8 mouse cellular contexts compared by ENCODE assay signal in the genomic region with DNA sequence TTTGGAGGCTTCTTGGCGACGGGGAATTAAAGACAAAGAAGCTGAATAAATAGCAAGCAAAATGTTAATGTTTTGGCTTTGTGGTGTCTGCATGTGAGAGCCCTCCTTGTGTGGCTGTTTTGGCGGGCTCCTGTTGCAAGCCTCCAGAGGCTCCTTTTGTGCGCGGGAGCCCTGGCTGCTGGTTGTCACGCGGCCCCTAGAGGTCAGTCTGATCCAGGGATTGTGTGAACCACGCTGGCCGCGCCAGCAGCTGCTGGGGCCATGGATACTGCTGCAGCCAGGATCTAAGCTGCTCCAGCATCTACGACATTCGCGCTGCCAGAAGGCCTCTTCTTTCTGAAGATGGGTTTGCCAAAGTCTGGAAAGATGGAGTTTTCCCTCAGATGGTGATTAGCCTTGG.
DNase-seq lines count a peak whose midpoint lies in the region; ATAC-seq and TF ChIP-seq lines count a peak whose summit lies in the region.

No protein-coding gene starts in this region.

- TF ChIP-seq CTCF in kidney, adult 2 months (conservative IDR thresholded peaks at IDR 0.05; ENCODE audit: insufficient read depth, insufficient read length, low read depth, low read length), result no peak

- ATAC-seq in kidney, embryonic 16.5 days (ENCODE audit: low FRiP score, low TSS enrichment), result no peak
- ATAC-seq in forebrain, embryonic 13.5 days, result peak; percentile 87
- ATAC-seq in midbrain, embryonic 14.5 days (ENCODE audit: low FRiP score, low TSS enrichment), result no peak
- no peak for ATAC-seq in granulocyte monocyte progenitor cell, adult 5-6 weeks (replicated peaks; ENCODE audit: poor library complexity, severe bottlenecking)

- H3K4me2 ChIP-seq in kidney, embryonic 16.5 days (replicated peaks; ENCODE audit: low read depth, low read length), result no peak overlapping the region
- H3K4me2 ChIP-seq in forebrain, embryonic 13.5 days, result no peak overlapping the region
- H3K4me2 ChIP-seq in midbrain, embryonic 14.5 days (ENCODE audit: low read length), result no peak overlapping the region

- WGBS in kidney, adult 2 months, result 48% methylated on average over 13 of the region's 13 CpGs
- WGBS in kidney, embryonic 16.5 days, result 43% methylated on average over 13 of the region's 13 CpGs
- 38% methylated on average over 13 of the region's 13 CpGs for WGBS in forebrain, embryonic 13.5 days
- WGBS in midbrain, embryonic 14.5 days, result 38% methylated on average over 13 of the region's 13 CpGs

- H3K4me3 ChIP-seq in kidney, adult 2 months (ENCODE audit: insufficient read depth, low read depth, low read length), result no peak overlapping the region
- no peak overlapping the region for H3K4me3 ChIP-seq in kidney, embryonic 16.5 days (ENCODE audit: low read length)
- H3K4me3 ChIP-seq in forebrain, embryonic 13.5 days, result no peak overlapping the region
- no peak overlapping the region for H3K4me3 ChIP-seq in midbrain, embryonic 14.5 days (replicated peaks; ENCODE audit: low read depth, low read length)

- H3K9ac ChIP-seq in kidney, embryonic 16.5 days (replicated peaks; ENCODE audit: low read length), result no peak overlapping the region
- H3K9ac ChIP-seq in forebrain, embryonic 13.5 days, result no peak overlapping the region
- H3K9ac ChIP-seq in midbrain, embryonic 14.5 days (replicated peaks; ENCODE audit: low read length), result no peak overlapping the region

- no peaks in the 10 kb centered on the region for H3K9me3 ChIP-seq in kidney, embryonic 16.5 days (ENCODE audit: low read length)
- H3K9me3 ChIP-seq in forebrain, embryonic 13.5 days (replicated peaks), result no peaks in the 10 kb centered on the region
- no peaks in the 10 kb centered on the region for H3K9me3 ChIP-seq in midbrain, embryonic 14.5 days (ENCODE audit: control insufficient read depth, low read length)

- no peak for TF ChIP-seq POLR2A in kidney, adult 2 months (IDR thresholded peaks at IDR 0.05; ENCODE audit: low read depth, low read length)

- no peaks in the 10 kb centered on the region for H3K27me3 ChIP-seq in kidney, adult 2 months (replicated peaks; ENCODE audit: control insufficient read depth, insufficient read depth, low read length)
- H3K27me3 ChIP-seq in kidney, embryonic 16.5 days (ENCODE audit: insufficient read depth, low read length), result no peaks in the 10 kb centered on the region
- no peaks in the 10 kb centered on the region for H3K27me3 ChIP-seq in forebrain, embryonic 13.5 days
- no peaks in the 10 kb centered on the region for H3K27me3 ChIP-seq in midbrain, embryonic 14.5 days (ENCODE audit: control insufficient read depth, insufficient read depth, low read length)

- H3K36me3 ChIP-seq in kidney, adult 2 months (ENCODE audit: control insufficient read depth, insufficient read depth, low read length), result no peaks in the 10 kb centered on the region
- H3K36me3 ChIP-seq in kidney, embryonic 16.5 days (ENCODE audit: insufficient read depth, low read length), result no peaks in the 10 kb centered on the region
- no peaks in the 10 kb centered on the region for H3K36me3 ChIP-seq in forebrain, embryonic 13.5 days (ENCODE audit: poor library complexity, severe bottlenecking)
- no peaks in the 10 kb centered on the region for H3K36me3 ChIP-seq in midbrain, embryonic 14.5 days (ENCODE audit: control insufficient read depth, insufficient read depth, low read length)

- no peaks in the 10 kb centered on the region for H3K4me1 ChIP-seq in kidney, adult 2 months (ENCODE audit: control insufficient read depth, insufficient read depth, low read length)
- no peaks in the 10 kb centered on the region for H3K4me1 ChIP-seq in kidney, embryonic 16.5 days (ENCODE audit: insufficient read depth, low read length)
- H3K4me1 ChIP-seq in forebrain, embryonic 13.5 days, result no peaks in the 10 kb centered on the region
- H3K4me1 ChIP-seq in midbrain, embryonic 14.5 days (ENCODE audit: control insufficient read depth, insufficient read depth, low read length), result no peaks in the 10 kb centered on the region

- DNase-seq in kidney, adult 2 months, result peak; percentile 1
- DNase-seq in ZHBTc4 (ENCODE audit: low read depth, low spot score), result peak; percentile 74
- peak; percentile 42 for DNase-seq in kidney, postnatal 10 days
- peak; percentile 70 for DNase-seq in midbrain, embryonic 14.5 days
- DNase-seq in thymus, postnatal 10 days (ENCODE audit: low spot score in 2 of 2), result no peak

- no peak overlapping the region for H3K27ac ChIP-seq in kidney, adult 2 months (ENCODE audit: insufficient read depth, low read depth, low read length)
- H3K27ac ChIP-seq in kidney, embryonic 16.5 days (ENCODE audit: low read length), result no peak overlapping the region
- no peak overlapping the region for H3K27ac ChIP-seq in forebrain, embryonic 13.5 days
- H3K27ac ChIP-seq in midbrain, embryonic 14.5 days (replicated peaks; ENCODE audit: low read depth, low read length), result no peak overlapping the region

Comparison
In these comparisons a context has a peak if more than half of its experiments do, and no peak if none do; other contexts are left out.
1. DNase-seq: peak in kidney, adult 2 months (single experiment), ZHBTc4 (single experiment), kidney, postnatal 10 days (single experiment) and midbrain, embryonic 14.5 days (single experiment); none in thymus, postnatal 10 days (0 of 2).